Mouse (Mus musculus) lung, embryonic 16.5 days (tissue): Measurements from ENCODE around the gene Sgo2b. TPM values are rescaled to one million over a fixed set of nuclear protein-coding genes. Genes with fewer than 3 reads are reported as not detected.
"Not testable (repeated sequence)": the region's sequence is repeated elsewhere in the genome, so short reads cannot be mapped to it uniquely, and the experiment has no call there.

ENCODE experiments used
- ATAC-seq: fragments of 200-750 bp; cut with Nextera tagmentation; 2 replicates; pipeline ENCODE4 v1.8.0; 2017; ENCODE audit warnings: low read depth, mild to moderate bottlenecking, moderate library complexity
- H3K27ac ChIP-seq: fragments of 300-500 bp; sonication (generic); 2 replicates; pipeline ENCODE4 v1.5.1; 2014; ENCODE audit warnings: mild to moderate bottlenecking, control low read depth, low read length
- H3K27me3 ChIP-seq: fragments of 300-500 bp; sonication (generic); 2 replicates; pipeline ENCODE4 v1.6.1; 2014; ENCODE audit warnings: low read depth, low read length, mixed read lengths; ENCODE audit not compliant: control insufficient read depth, insufficient read depth
- H3K36me3 ChIP-seq: fragments of 300-500 bp; sonication (generic); 2 replicates; pipeline ENCODE4 v1.6.1; 2014; ENCODE audit warnings: low read length; ENCODE audit not compliant: control insufficient read depth, insufficient read depth
- H3K4me1 ChIP-seq: fragments of 300-500 bp; sonication (generic); replicated peaks from 2 replicates; pipeline ENCODE4 v1.6.1; 2014; ENCODE audit warnings: low read length, mixed read lengths; ENCODE audit not compliant: control insufficient read depth, insufficient read depth
- H3K4me2 ChIP-seq: fragments of 300-500 bp; sonication (generic); 2 replicates; pipeline ENCODE4 v1.6.1; 2014; ENCODE audit warnings: low read depth, low read length, control low read depth
- H3K4me3 ChIP-seq: fragments of 300-500 bp; sonication (generic); 2 replicates; pipeline ENCODE4 v1.5.1; 2014; ENCODE audit warnings: mild to moderate bottlenecking, low read length, control low read depth
- H3K9ac ChIP-seq: fragments of 300-500 bp; sonication (generic); 2 replicates; pipeline ENCODE4 v1.6.1; 2014; ENCODE audit warnings: low read length, control low read depth
- H3K9me3 ChIP-seq: fragments of 300-500 bp; sonication (generic); 2 replicates; pipeline ENCODE4 v1.6.1; 2016; ENCODE audit warnings: low read length; ENCODE audit not compliant: control insufficient read depth
- WGBS: fragments of 180-500 bp; shearing (Covaris S2); extraction: QIAGEN DNeasy Blood & Tissue Kit; methylation state at CpG from one replicate; pipeline ENCODE4 v1.1.7; 2014; 5-methylcytosine and 5-hydroxymethylcytosine counted together
- polyA plus RNA-seq: library from polyadenylated mRNA; unstranded; fragments of >200 nt; fragmentation: Nextera tagmentation; extraction: Ambion mirVana; gene quantifications from 2 replicates; pipeline ENCODE4 v1.2.1, GENCODE M21; 2015

Sgo2b gene
- not detected in 2 replicates for polyA plus RNA-seq

DNA sequence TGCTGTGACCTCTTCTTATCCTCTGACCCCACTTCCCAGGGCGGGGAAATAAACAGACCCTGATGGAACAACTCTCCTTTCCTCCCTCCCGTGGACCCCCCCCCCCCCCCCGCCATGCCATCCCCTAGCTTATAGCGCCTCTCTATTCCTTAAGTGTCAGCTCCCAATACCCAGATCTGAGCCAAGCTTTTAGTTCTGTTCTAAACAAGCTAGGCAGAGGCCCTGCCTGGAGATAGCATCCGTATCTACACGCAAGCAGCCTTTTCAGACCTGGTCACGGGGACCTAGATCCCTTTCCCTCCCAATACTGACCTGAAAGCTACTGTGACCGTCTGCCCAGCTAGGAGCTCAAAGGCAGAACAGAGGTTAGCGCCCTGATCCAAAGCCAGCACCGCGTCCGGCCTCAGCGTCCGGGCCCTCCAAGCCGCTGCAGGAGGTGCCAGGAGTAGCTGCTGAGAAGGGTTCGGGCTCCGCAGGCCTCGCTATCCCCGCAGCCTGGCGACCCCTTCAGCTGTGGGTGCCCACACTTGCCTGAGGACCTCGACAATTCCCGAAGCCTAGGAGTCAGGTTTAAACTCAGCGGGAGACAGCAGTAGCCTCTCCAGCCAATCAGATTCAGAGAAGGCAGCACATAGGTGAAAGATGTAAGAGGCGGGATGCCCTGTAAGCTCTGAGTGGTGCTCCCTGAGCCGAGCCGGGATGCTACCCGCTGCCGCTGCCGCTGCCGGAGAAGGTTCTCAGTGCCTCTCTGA is at the start of gene Sgo2b:
Gene Sgo2b (minus strand): TSS at position 623 of the 752 bp plus-strand sequence.
- Histone ChIP-seq H3K36me3 (no peaks in the 10 kb centered on the region), H3K27ac (no peak within 1 kb of the TSS), H3K9me3 (no peaks in the 10 kb centered on the region), H3K9ac (no peak within 1 kb of the TSS), H3K4me2 (peak within 1 kb of the TSS; percentile 45), H3K4me1 (no peaks in the 10 kb centered on the region), H3K4me3 (no peak within 1 kb of the TSS), H3K27me3 (peaks cover 2% of the 10 kb centered on the region; the same call in 1 of the 2 replicates)
- no peak for ATAC-seq
- WGBS = 6% methylated on average over 29 of the region's 30 CpGs

DNA sequence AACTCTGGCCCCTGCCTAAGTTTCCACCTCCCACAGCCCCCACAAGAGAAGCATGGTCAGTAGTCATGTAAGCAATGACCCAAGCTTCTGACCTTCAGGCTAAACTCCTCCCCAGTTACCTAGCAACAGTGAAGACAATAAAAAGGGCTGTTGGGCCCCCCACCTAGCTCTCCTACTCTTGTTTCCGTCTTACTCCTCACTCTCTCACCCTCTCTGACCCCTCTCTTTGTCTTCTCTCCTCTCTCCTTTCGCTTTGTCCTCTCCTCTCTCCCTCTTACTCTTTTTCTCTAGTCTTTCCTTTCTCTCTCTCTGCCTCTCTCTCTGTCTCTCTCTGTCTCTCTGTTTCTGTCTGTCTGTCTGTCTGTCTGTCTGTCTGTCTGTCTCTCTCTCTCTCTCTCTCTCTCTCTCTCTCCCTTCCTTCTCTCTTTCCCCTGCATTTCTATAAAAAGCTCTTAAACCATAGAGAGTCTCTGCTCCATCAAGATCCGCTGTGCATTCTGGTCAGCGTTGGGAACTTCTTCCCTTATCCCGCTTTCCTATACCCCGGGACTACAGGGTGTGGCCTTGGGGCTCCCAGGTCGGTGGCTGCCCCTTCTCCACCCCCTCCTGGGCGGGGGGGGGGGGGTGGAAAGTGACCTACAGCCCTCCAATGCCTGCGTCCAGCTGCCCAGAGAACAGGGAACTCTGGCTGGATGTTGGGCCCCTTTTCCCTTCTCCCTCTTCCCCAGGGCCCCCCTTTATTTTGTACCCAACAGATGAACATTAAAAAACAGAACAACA is 18.8 kb upstream of the Sgo2b start:
- not testable (repeated sequence) for H3K4me1 ChIP-seq, H3K27ac ChIP-seq, ATAC-seq, H3K4me2 ChIP-seq, H3K4me3 ChIP-seq, H3K9ac ChIP-seq, H3K27me3 ChIP-seq, H3K9me3 ChIP-seq, H3K36me3 ChIP-seq
- 49% methylated on average over 9 of the region's 9 CpGs for WGBS

DNA sequence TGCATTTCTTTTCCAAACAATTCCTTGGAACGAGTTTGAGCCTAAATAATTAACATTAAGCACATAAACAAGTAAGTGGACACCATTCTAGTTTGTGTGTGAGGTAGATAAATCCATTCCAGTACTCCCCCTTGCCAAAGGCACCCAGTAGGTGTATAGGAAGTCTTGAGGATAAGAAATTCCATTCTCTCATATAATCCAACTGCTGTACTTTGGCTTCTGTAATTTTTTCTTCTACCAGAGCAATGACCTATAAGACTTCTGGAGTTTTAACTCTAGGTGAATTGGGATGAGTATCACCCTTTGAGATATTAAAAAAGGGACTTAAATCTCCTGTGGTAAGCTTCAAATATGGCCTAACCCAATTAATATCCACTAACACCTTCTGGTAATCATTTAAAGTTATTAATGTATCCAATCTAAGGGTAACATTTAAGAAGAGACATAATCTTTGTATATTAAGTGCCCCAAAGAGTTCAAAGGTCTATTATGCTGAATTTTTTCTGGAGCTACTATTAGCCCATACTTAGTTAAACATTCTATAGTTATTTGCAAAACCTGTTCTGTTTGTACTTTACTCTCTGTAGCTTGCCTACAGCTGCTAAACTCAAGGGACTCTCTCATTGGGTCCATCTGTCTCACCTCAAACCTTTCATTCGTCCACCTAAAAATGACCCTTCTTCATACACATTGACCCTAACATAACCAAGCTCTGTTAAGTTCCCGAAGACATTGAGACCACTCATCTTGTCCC is 9.2 kb upstream of the Sgo2b start:
- no peaks in the 10 kb centered on the region for H3K27me3 ChIP-seq
- no peak for ATAC-seq
- no peak overlapping the region for H3K27ac ChIP-seq

DNA sequence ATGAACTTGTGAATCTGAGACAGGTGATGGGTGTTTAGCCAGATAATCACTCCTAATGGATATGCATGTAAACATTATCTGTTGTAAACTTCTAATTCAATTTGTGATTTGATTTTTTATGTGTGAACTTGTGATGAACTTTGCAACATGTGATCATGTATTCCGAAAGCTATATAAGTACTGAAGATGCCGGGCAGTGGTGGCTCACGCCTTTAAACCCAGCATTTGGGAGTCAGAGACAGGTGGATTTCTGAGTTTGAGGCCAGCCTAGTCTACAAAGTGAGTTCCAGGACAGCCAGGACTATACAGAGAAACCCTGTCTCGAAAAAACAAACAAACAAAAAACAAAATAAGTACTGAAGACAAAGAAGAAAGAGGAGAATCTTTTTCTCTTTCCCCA is 1.8 kb upstream of the Sgo2b start:
- ATAC-seq, H3K27me3 ChIP-seq, H3K4me3 ChIP-seq, H3K4me2 ChIP-seq, H3K4me1 ChIP-seq, H3K36me3 ChIP-seq, H3K27ac ChIP-seq, H3K9me3 ChIP-seq, H3K9ac ChIP-seq: not testable (repeated sequence)
- 69% methylated on average over 4 of the region's 4 CpGs for WGBS

More for the DNA sequence above, 9.2 kb upstream of the Sgo2b start:
- no peak overlapping the region for H3K9ac ChIP-seq
- no peak overlapping the region for H3K4me2 ChIP-seq
- H3K4me1 ChIP-seq = no peaks in the 10 kb centered on the region
- H3K36me3 ChIP-seq = no peaks in the 10 kb centered on the region
- H3K9me3 ChIP-seq = no peaks in the 10 kb centered on the region
- WGBS = 69% methylated on average over 3 of the region's 3 CpGs
- H3K4me3 ChIP-seq = no peak overlapping the region

DNA sequence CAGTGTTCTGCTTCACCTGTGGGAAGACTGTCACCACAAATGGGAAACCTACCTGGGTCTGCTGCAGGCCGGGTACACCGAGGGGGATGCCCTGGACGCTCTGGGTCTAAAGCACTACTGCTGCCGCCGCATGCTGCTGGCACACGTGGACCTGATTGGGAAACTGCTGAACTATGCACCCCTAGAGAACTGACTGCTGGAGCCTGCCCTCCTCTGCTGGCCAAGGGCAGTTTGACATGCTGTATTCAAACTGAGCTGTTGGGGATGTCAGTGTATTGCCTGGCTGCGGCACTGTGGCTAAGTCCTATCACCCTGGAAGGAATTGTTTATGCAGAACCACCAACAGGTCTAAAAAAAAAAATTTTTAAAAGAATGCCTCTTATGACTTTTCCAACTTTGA is 18.9 kb downstream of the Sgo2b start:
- no peaks in the 10 kb centered on the region for H3K4me1 ChIP-seq
- no peak overlapping the region for H3K4me2 ChIP-seq
- H3K27me3 ChIP-seq = no peaks in the 10 kb centered on the region
- H3K27ac ChIP-seq = no peak overlapping the region
- no peak overlapping the region for H3K4me3 ChIP-seq
- WGBS = 70% methylated on average over 7 of the region's 7 CpGs
- no peak overlapping the region for H3K9ac ChIP-seq
- no peaks in the 10 kb centered on the region for H3K9me3 ChIP-seq
- no peak for ATAC-seq
- H3K36me3 ChIP-seq = no peaks in the 10 kb centered on the region

DNA sequence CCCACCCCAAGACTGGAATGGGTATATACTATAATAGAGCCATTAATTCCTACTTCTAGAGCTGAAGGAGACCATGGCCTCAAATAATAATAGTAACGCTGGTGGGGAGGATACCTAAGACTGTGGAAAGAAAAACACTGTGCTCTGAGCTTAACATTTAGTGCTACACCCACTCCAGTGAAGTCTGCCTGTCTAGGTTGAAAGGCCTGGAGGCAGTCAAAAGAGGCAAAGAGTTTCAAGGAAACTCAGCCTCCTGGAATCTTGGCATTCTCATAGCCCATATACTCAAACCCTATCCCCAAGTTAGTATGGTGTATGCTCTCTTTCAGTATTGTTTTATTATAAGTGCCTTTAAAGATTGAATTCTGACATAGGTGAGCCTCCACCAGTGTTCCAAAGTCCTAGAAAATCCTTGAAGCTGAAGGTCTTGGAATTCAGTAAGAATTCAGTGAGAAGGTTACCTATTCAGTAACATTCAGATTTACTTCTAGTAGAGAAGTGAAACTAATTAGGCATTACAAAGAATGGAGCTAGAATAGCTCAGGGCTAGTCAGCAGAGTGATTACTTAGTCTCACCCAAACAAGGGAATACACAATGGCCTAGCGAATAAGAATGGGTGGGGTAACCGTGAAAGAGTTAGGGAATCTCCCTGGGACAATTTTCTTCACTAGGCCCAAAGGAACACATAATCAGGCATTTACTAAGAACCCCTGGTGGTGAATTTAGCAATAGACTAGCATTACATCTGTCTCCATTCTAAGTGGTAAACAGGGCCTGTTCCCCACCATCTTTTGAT is 22.5 kb downstream of the Sgo2b start:
- Histone ChIP-seq H3K9ac (no peak overlapping the region), H3K36me3 (no peaks in the 10 kb centered on the region), H3K4me3 (no peak overlapping the region), H3K27me3 (no peaks in the 10 kb centered on the region), H3K4me1 (no peaks in the 10 kb centered on the region), H3K27ac (no peak overlapping the region), H3K4me2 (no peak overlapping the region), H3K9me3 (no peaks in the 10 kb centered on the region)
- 70% methylated on average over 3 of the region's 3 CpGs for WGBS
- no peak for ATAC-seq

DNA sequence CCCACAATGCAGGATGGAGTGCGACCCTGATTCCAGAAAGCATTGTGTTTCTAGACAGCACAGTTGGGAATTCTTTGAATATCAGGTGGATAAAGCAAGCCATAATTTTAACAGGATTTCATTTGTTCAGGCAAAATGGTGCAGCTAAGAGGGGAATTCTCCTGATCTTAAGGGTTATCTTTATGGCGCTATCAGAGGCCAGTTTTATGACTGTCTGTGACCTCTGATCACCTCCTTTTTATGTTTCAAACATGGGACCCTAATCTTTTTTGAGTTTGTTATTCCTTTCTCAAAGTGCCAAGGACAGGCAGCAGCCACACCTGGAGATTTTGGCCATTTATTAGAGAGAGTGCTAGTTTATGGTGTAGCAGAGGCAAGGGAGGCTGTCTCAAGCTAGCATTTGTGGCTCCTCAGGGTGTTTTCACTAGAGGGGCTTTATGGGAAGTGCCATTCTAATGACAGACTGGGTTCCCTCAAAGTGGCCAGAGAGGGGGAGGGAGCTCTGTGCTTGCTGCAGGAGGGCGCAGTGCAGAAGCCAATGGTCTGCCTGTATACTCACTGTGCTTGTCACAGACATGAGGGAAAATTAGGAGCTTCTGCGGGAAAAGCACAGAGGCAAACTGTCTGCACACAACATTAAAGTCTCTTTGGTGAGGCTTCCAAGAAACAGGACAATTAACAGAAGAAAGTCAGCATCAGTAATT is 30.6 kb downstream of the Sgo2b start:
- no peak overlapping the region for H3K9ac ChIP-seq
- no peak for ATAC-seq
- no peaks in the 10 kb centered on the region for H3K36me3 ChIP-seq
- H3K9me3 ChIP-seq = no peaks in the 10 kb centered on the region
- H3K4me2 ChIP-seq = no peak overlapping the region
- H3K27ac ChIP-seq = no peak overlapping the region
- H3K4me3 ChIP-seq = no peak overlapping the region
- no peaks in the 10 kb centered on the region for H3K27me3 ChIP-seq
- 52% methylated on average over 4 of the region's 4 CpGs for WGBS
- no peaks in the 10 kb centered on the region for H3K4me1 ChIP-seq

DNA sequence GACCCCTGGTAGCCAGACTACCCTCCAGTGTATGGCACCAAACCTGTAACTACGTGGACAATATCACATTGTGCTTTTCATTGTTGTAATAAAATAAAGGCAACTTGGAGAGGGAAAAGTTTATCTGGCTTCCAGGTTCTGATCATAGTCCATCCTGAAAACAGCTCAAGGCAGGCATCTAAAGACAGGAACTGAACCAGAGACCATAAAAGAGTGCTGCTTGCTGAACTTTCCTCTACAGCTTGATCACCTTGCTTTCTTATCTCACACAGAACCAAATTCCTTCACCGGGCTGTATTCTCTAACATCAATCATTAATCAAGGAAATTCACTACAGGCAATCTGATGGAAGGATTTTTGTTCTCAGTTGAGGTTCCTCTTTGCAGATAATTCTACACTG is 57.0 kb downstream of the Sgo2b start:
- H3K27me3 ChIP-seq = no peaks in the 10 kb centered on the region

More for the DNA sequence above, 57.0 kb downstream of the Sgo2b start:
- no peak overlapping the region for H3K9ac ChIP-seq
- H3K27ac ChIP-seq = no peak overlapping the region
- no peaks in the 10 kb centered on the region for H3K4me1 ChIP-seq
- H3K4me3 ChIP-seq = no peak overlapping the region
- H3K9me3 ChIP-seq = no peaks in the 10 kb centered on the region
- 37% methylated on average over 2 of the region's 2 CpGs for WGBS
- no peaks in the 10 kb centered on the region for H3K36me3 ChIP-seq
- no peak for ATAC-seq
- H3K4me2 ChIP-seq = no peak overlapping the region
